Mouse (Mus musculus): ENCODE measurements at regions not wholly inside any gene's neighbourhood (a gene's known extent, or its start where the extent isn't known, plus 50 kb on each side); places are given as distances from the start of the nearest gene placed in this dataset.

DNA sequence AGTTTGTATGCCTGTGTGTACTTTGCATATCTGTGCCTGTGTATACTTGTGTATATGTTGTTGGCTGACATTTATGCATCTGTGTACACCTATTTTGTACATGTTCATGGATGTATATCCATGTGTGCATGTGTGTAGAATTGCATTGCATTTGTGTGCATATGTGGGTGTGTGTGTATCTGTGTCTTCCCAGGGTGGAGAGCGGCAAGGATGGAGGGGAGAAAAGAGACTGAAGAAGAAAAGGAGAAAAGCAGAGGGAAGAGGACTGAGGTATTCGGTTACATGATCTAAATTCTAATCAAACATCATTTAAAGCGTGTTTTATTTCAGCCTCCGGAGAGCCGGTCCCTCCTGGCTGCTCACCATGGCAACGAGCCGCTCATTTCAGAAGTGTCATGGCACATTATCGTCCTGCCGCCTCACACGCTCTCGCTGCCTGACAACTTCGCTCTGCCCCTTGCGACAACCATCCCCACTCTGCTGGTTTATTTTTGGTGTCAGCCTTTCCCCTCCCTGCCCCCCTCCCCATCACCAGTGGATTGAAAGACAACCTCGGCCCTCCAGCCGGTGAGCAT lies 58.6 kb downstream of the Mrm1 start:
- TF ChIP-seq TCF3 (IDR thresholded peaks at IDR 0.05; ENCODE audit: insufficient read length, low read depth): no peak
- no peak for TF ChIP-seq MYOG (IDR thresholded peaks at IDR 0.05; ENCODE audit: control insufficient read depth in 1 of 3, insufficient read depth in 1 of 3, insufficient read length in 2 of 3, low read depth in 2 of 3)
- no peak for TF ChIP-seq CEBPB (IDR thresholded peaks at IDR 0.05; ENCODE audit: insufficient read depth, poor library complexity, severe bottlenecking)
- TF ChIP-seq USF1 (IDR thresholded peaks at IDR 0.05; ENCODE audit: low read depth): no peak
- TF ChIP-seq MAX (IDR thresholded peaks at IDR 0.05; ENCODE audit: low read depth): no peak
- no peak for TF ChIP-seq POLR2AphosphoS2 (IDR thresholded peaks at IDR 0.05; ENCODE audit: insufficient read length, low read depth)
- TF ChIP-seq POLR2A (IDR thresholded peaks at IDR 0.05; ENCODE audit: insufficient read length, low read depth): no peak
- TF ChIP-seq MYOD1 (IDR thresholded peaks at IDR 0.05; ENCODE audit: control insufficient read depth in 1 of 3, insufficient read length in 2 of 3, low read depth in 2 of 3): no peak
- no peak for TF ChIP-seq E2F4 (IDR thresholded peaks at IDR 0.05; ENCODE audit: insufficient read depth)
- H3ac ChIP-seq (ENCODE audit: control insufficient read depth, insufficient read length): no peak overlapping the region
- no peak overlapping the region for H3K4me3 ChIP-seq
- no peaks in the 10 kb centered on the region for H3K79me2 ChIP-seq (ENCODE audit: control insufficient read depth, insufficient read depth)
- H3K27me3 ChIP-seq (ENCODE audit: control insufficient read depth, insufficient read depth, insufficient read length): peaks cover 72% of the 10 kb centered on the region
- no peaks in the 10 kb centered on the region for H3K36me3 ChIP-seq (ENCODE audit: control insufficient read depth, insufficient read depth)
- no peak overlapping the region for H3K4me2 ChIP-seq (ENCODE audit: low read depth)

GRCm38 (mm10) chr11:84759478-84759986 lies 59.8 kb downstream of the Mrm1 start:
- Histone ChIP-seq H3K27me3 (ENCODE audit: control insufficient read depth, insufficient read depth, insufficient read length) (peaks cover 61% of the 10 kb centered on the region), H3K4me2 (ENCODE audit: low read depth) (no peak overlapping the region), H3K36me3 (ENCODE audit: control insufficient read depth, insufficient read depth) (no peaks in the 10 kb centered on the region), H3K79me2 (ENCODE audit: control insufficient read depth, insufficient read depth) (no peaks in the 10 kb centered on the region), H3ac (ENCODE audit: control insufficient read depth, insufficient read length) (no peak overlapping the region), H3K4me3 (no peak overlapping the region)
- no peak for TF ChIP-seq REST (IDR thresholded peaks at IDR 0.05; ENCODE audit: insufficient read depth, insufficient read length)

DNA sequence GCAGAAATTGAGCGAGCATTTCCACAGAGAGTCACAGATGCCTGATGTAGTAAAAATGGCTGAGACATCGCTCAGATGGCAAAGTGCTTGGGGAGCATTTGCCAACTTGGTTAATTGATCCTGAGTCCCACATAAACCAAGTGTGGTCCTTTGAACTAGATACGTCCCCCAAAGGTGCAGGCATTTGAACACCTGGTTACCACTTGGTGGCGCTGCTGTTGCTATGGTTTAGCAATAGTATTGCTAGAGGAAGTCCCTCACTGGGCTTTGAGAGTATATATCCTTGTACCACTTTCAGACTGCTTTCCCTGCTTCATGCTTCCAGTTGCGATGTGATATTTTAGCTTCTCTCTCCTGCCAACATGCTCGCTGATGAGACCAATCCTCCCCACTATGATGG lies 67.3 kb downstream of the Mrm1 start:
- Histone ChIP-seq H3K4me2 (ENCODE audit: low read depth) (no peak overlapping the region), H3K79me2 (ENCODE audit: control insufficient read depth, insufficient read depth) (no peaks in the 10 kb centered on the region), H3ac (ENCODE audit: control insufficient read depth, insufficient read length) (no peak overlapping the region), H3K27me3 (ENCODE audit: control insufficient read depth, insufficient read depth, insufficient read length) (peaks cover 14% of the 10 kb centered on the region), H3K36me3 (ENCODE audit: control insufficient read depth, insufficient read depth) (no peaks in the 10 kb centered on the region), H3K4me3 (no peak overlapping the region)
- no peak for TF ChIP-seq TCF12 (IDR thresholded peaks at IDR 0.05; ENCODE audit: insufficient read depth, poor library complexity, severe bottlenecking)
- TF ChIP-seq TCF3 (IDR thresholded peaks at IDR 0.05; ENCODE audit: insufficient read length, low read depth): no peak

GRCm38 (mm10) chr11:84749490-84750349 lies 69.6 kb downstream of the Mrm1 start:
- Histone ChIP-seq H3K27me3 (ENCODE audit: control insufficient read depth, insufficient read depth, insufficient read length) (peaks cover 34% of the 10 kb centered on the region), H3K79me2 (ENCODE audit: control insufficient read depth, insufficient read depth) (no peaks in the 10 kb centered on the region), H3ac (ENCODE audit: control insufficient read depth, insufficient read length) (no peak overlapping the region), H3K4me3 (no peak overlapping the region), H3K36me3 (ENCODE audit: control insufficient read depth, insufficient read depth) (no peaks in the 10 kb centered on the region), H3K4me2 (ENCODE audit: low read depth) (no peak overlapping the region)
- TF ChIP-seq TCF3 (IDR thresholded peaks at IDR 0.05; ENCODE audit: insufficient read length, low read depth) (no peak), POLR2AphosphoS2 (IDR thresholded peaks at IDR 0.05; ENCODE audit: insufficient read length, low read depth) (no peak), MAX (IDR thresholded peaks at IDR 0.05; ENCODE audit: low read depth) (no peak), POLR2A (IDR thresholded peaks at IDR 0.05; ENCODE audit: insufficient read length, low read depth) (no peak), MYOG (IDR thresholded peaks at IDR 0.05; ENCODE audit: control insufficient read depth in 1 of 3, insufficient read depth in 1 of 3, insufficient read length in 2 of 3, low read depth in 2 of 3) (no peak), REST (IDR thresholded peaks at IDR 0.05; ENCODE audit: insufficient read depth, insufficient read length) (no peak), USF1 (IDR thresholded peaks at IDR 0.05; ENCODE audit: low read depth) (no peak), SRF (IDR thresholded peaks at IDR 0.05; ENCODE audit: control insufficient read depth, insufficient read length, low read depth) (no peak), E2F4 (IDR thresholded peaks at IDR 0.05; ENCODE audit: insufficient read depth) (no peak), TCF12 (IDR thresholded peaks at IDR 0.05; ENCODE audit: insufficient read depth, poor library complexity, severe bottlenecking) (no peak)

GRCm38 (mm10) chr11:84738769-84739589 lies 80.3 kb downstream of the Mrm1 start:
- Histone ChIP-seq H3K79me2 (ENCODE audit: control insufficient read depth, insufficient read depth) (no peaks in the 10 kb centered on the region), H3K4me2 (ENCODE audit: low read depth) (no peak overlapping the region), H3K4me3 (no peak overlapping the region), H3K27me3 (ENCODE audit: control insufficient read depth, insufficient read depth, insufficient read length) (peaks cover 16% of the 10 kb centered on the region), H3ac (ENCODE audit: control insufficient read depth, insufficient read length) (no peak overlapping the region), H3K36me3 (ENCODE audit: control insufficient read depth, insufficient read depth) (no peaks in the 10 kb centered on the region)
- TF ChIP-seq SRF (IDR thresholded peaks at IDR 0.05; ENCODE audit: control insufficient read depth, insufficient read length, low read depth): no peak
- no peak for TF ChIP-seq TCF3 (IDR thresholded peaks at IDR 0.05; ENCODE audit: insufficient read length, low read depth)
- TF ChIP-seq POLR2AphosphoS2 (IDR thresholded peaks at IDR 0.05; ENCODE audit: insufficient read length, low read depth): no peak
- TF ChIP-seq POLR2A (IDR thresholded peaks at IDR 0.05; ENCODE audit: insufficient read length, low read depth): no peak
- no peak for TF ChIP-seq CEBPB (IDR thresholded peaks at IDR 0.05; ENCODE audit: insufficient read depth, poor library complexity, severe bottlenecking)
- no peak for TF ChIP-seq MYOG (IDR thresholded peaks at IDR 0.05; ENCODE audit: control insufficient read depth in 1 of 3, insufficient read depth in 1 of 3, insufficient read length in 2 of 3, low read depth in 2 of 3)
- no peak for TF ChIP-seq E2F4 (IDR thresholded peaks at IDR 0.05; ENCODE audit: insufficient read depth)
- TF ChIP-seq USF1 (IDR thresholded peaks at IDR 0.05; ENCODE audit: low read depth): no peak
- no peak for TF ChIP-seq MYOD1 (IDR thresholded peaks at IDR 0.05; ENCODE audit: control insufficient read depth in 1 of 3, insufficient read length in 2 of 3, low read depth in 2 of 3)
